Mouse (Mus musculus): ENCODE data around the gene Nxn. TPM values are rescaled to one million over a fixed set of nuclear protein-coding genes. Genes with fewer than 3 reads are reported as not detected.

The Nxn gene
- polyA plus RNA-seq, 1 experiment from 2014 or later, result 14.9 TPM

GRCm38 (mm10) chr11:76364038-76364437 lies 34.9 kb downstream of the Nxn start:
- no peak for TF ChIP-seq CTCF (IDR thresholded peaks at IDR 0.05; ENCODE audit: low read depth)
- no peak for ATAC-seq
- WGBS, result 79% methylated on average over 5 of the region's 5 CpGs
- Histone ChIP-seq H3K4me2 (replicated peaks; ENCODE audit: low read depth) (no peak overlapping the region), H3K27ac (ENCODE audit: low read depth, low read length) (no peak overlapping the region), H3K4me1 (replicated peaks; ENCODE audit: control insufficient read depth, insufficient read depth, low read length) (no peaks in the 10 kb centered on the region), H3K4me3 (ENCODE audit: low read depth, low read length) (no peak overlapping the region), H3K9me3 (ENCODE audit: control insufficient read depth) (no peaks in the 10 kb centered on the region), H3K9ac (ENCODE audit: low read depth, low read length) (no peak overlapping the region), H3K36me3 (ENCODE audit: control insufficient read depth, insufficient read depth) (no peaks in the 10 kb centered on the region), H3K27me3 (replicated peaks; ENCODE audit: control insufficient read depth, insufficient read depth, low read length) (no peaks in the 10 kb centered on the region)

- WGBS, result 39% methylated on average over 9 of the region's 9 CpGs
- no peak overlapping the region for H3K9ac ChIP-seq (ENCODE audit: low read depth, low read length)
- no peak for ATAC-seq
These were observed 35.3 kb downstream of the Nxn start for GRCm38 (mm10) chr11:76363636-76364035.

GRCm38 (mm10) chr11:76363178-76363577 lies 35.8 kb downstream of the Nxn start:
- no peak overlapping the region for H3K27ac ChIP-seq (ENCODE audit: low read depth, low read length)
- H3K4me3 ChIP-seq (ENCODE audit: low read depth, low read length), result no peak overlapping the region
- no peak for TF ChIP-seq CTCF (IDR thresholded peaks at IDR 0.05; ENCODE audit: low read depth)
- H3K4me1 ChIP-seq (replicated peaks; ENCODE audit: control insufficient read depth, insufficient read depth, low read length), result no peaks in the 10 kb centered on the region
- no peak overlapping the region for H3K9ac ChIP-seq (ENCODE audit: low read depth, low read length)
- WGBS, result 26% methylated on average over 6 of the region's 6 CpGs
- no peaks in the 10 kb centered on the region for H3K9me3 ChIP-seq (ENCODE audit: control insufficient read depth)
- no peaks in the 10 kb centered on the region for H3K36me3 ChIP-seq (ENCODE audit: control insufficient read depth, insufficient read depth)
- no peak for ATAC-seq
- no peak overlapping the region for H3K4me2 ChIP-seq (replicated peaks; ENCODE audit: low read depth)
- H3K27me3 ChIP-seq (replicated peaks; ENCODE audit: control insufficient read depth, insufficient read depth, low read length), result no peaks in the 10 kb centered on the region

More at GRCm38 (mm10) chr11:76363636-76364035, 35.3 kb downstream of the Nxn start:
- H3K27ac ChIP-seq (ENCODE audit: low read depth, low read length), result no peak overlapping the region
- H3K4me2 ChIP-seq (replicated peaks; ENCODE audit: low read depth), result no peak overlapping the region
- no peaks in the 10 kb centered on the region for H3K27me3 ChIP-seq (replicated peaks; ENCODE audit: control insufficient read depth, insufficient read depth, low read length)
- no peaks in the 10 kb centered on the region for H3K9me3 ChIP-seq (ENCODE audit: control insufficient read depth)
- H3K4me3 ChIP-seq (ENCODE audit: low read depth, low read length), result no peak overlapping the region
- TF ChIP-seq CTCF (IDR thresholded peaks at IDR 0.05; ENCODE audit: low read depth), result 0 out of 2 replicates have a peak, but pooled peaks have one; percentile 8
- H3K4me1 ChIP-seq (replicated peaks; ENCODE audit: control insufficient read depth, insufficient read depth, low read length), result no peaks in the 10 kb centered on the region
- no peaks in the 10 kb centered on the region for H3K36me3 ChIP-seq (ENCODE audit: control insufficient read depth, insufficient read depth)

- H3K27ac ChIP-seq (ENCODE audit: low read depth, low read length), result no peak overlapping the region
- ATAC-seq, result no peak
- WGBS, result 59% methylated on average over 4 of the region's 4 CpGs
- H3K4me2 ChIP-seq (replicated peaks; ENCODE audit: low read depth), result no peak overlapping the region
- no peak overlapping the region for H3K9ac ChIP-seq (ENCODE audit: low read depth, low read length)
- H3K4me3 ChIP-seq (ENCODE audit: low read depth, low read length), result no peak overlapping the region
- no peaks in the 10 kb centered on the region for H3K36me3 ChIP-seq (ENCODE audit: control insufficient read depth, insufficient read depth)
- no peaks in the 10 kb centered on the region for H3K27me3 ChIP-seq (replicated peaks; ENCODE audit: control insufficient read depth, insufficient read depth, low read length)
- H3K4me1 ChIP-seq (replicated peaks; ENCODE audit: control insufficient read depth, insufficient read depth, low read length), result no peaks in the 10 kb centered on the region
- H3K9me3 ChIP-seq (ENCODE audit: control insufficient read depth), result no peaks in the 10 kb centered on the region
- TF ChIP-seq CTCF (IDR thresholded peaks at IDR 0.05; ENCODE audit: low read depth), result no peak
These were observed 37.5 kb downstream of the Nxn start for GRCm38 (mm10) chr11:76361422-76361821.

GRCm38 (mm10) chr11:76360255-76360654 lies 38.7 kb downstream of the Nxn start:
- H3K27ac ChIP-seq (ENCODE audit: low read depth, low read length), result no peak overlapping the region
- WGBS, result 87% methylated on average over 6 of the region's 6 CpGs

GRCm38 (mm10) chr11:76358628-76359320 lies 40.2 kb downstream of the Nxn start:
- H3K27ac ChIP-seq (ENCODE audit: low read depth, low read length), result no peak overlapping the region
- H3K4me2 ChIP-seq (replicated peaks; ENCODE audit: low read depth), result no peak overlapping the region

More at GRCm38 (mm10) chr11:76360255-76360654, 38.7 kb downstream of the Nxn start:
- Histone ChIP-seq H3K4me1 (replicated peaks; ENCODE audit: control insufficient read depth, insufficient read depth, low read length) (0 out of 2 replicates have a peak, but pooled peaks cover 3% of the 10 kb centered on the region), H3K4me3 (ENCODE audit: low read depth, low read length) (no peak overlapping the region), H3K9me3 (ENCODE audit: control insufficient read depth) (no peaks in the 10 kb centered on the region), H3K4me2 (replicated peaks; ENCODE audit: low read depth) (no peak overlapping the region), H3K9ac (ENCODE audit: low read depth, low read length) (no peak overlapping the region), H3K36me3 (ENCODE audit: control insufficient read depth, insufficient read depth) (no peaks in the 10 kb centered on the region), H3K27me3 (replicated peaks; ENCODE audit: control insufficient read depth, insufficient read depth, low read length) (no peaks in the 10 kb centered on the region)
- TF ChIP-seq CTCF (IDR thresholded peaks at IDR 0.05; ENCODE audit: low read depth), result no peak
- ATAC-seq, result no peak

More at GRCm38 (mm10) chr11:76358628-76359320, 40.2 kb downstream of the Nxn start:
- H3K4me3 ChIP-seq (ENCODE audit: low read depth, low read length), result no peak overlapping the region
- H3K4me1 ChIP-seq (replicated peaks; ENCODE audit: control insufficient read depth, insufficient read depth, low read length), result 0 out of 2 replicates have a peak, but pooled peaks cover 6% of the 10 kb centered on the region
- H3K9ac ChIP-seq (ENCODE audit: low read depth, low read length), result no peak overlapping the region
- WGBS, result 46% methylated on average over 14 of the region's 14 CpGs
- H3K36me3 ChIP-seq (ENCODE audit: control insufficient read depth, insufficient read depth), result no peaks in the 10 kb centered on the region
- no peak for TF ChIP-seq CTCF (IDR thresholded peaks at IDR 0.05; ENCODE audit: low read depth)
- no peaks in the 10 kb centered on the region for H3K9me3 ChIP-seq (ENCODE audit: control insufficient read depth)
- no peak for ATAC-seq
- no peaks in the 10 kb centered on the region for H3K27me3 ChIP-seq (replicated peaks; ENCODE audit: control insufficient read depth, insufficient read depth, low read length)

Data from intestine, postnatal 0 days (tissue).